Mouse (Mus musculus) lung, embryonic 16.5 days (tissue): ENCODE measurements around the gene Insl3. TPM values are rescaled to one million over a fixed set of nuclear protein-coding genes. Genes with fewer than 3 reads are reported as not detected.
A peak's percentile ranks its signal among the peaks of the same experiment; 100 is the strongest.
"Not testable (repeated sequence)": the region's sequence is repeated elsewhere in the genome, so short reads cannot be mapped to it uniquely, and the experiment has no call there.

Source experiments
- ATAC-seq: fragments of 200-750 bp; cut with Nextera tagmentation; 2 replicates; pipeline ENCODE4 v1.8.0; 2017; ENCODE audit warnings: low read depth, mild to moderate bottlenecking, moderate library complexity
- H3K27ac ChIP-seq: fragments of 300-500 bp; sonication (generic); 2 replicates; pipeline ENCODE4 v1.5.1; 2014; ENCODE audit warnings: mild to moderate bottlenecking, control low read depth, low read length
- H3K27me3 ChIP-seq: fragments of 300-500 bp; sonication (generic); 2 replicates; pipeline ENCODE4 v1.6.1; 2014; ENCODE audit warnings: low read depth, low read length, mixed read lengths; ENCODE audit not compliant: control insufficient read depth, insufficient read depth
- H3K36me3 ChIP-seq: fragments of 300-500 bp; sonication (generic); 2 replicates; pipeline ENCODE4 v1.6.1; 2014; ENCODE audit warnings: low read length; ENCODE audit not compliant: control insufficient read depth, insufficient read depth
- H3K4me1 ChIP-seq: fragments of 300-500 bp; sonication (generic); replicated peaks from 2 replicates; pipeline ENCODE4 v1.6.1; 2014; ENCODE audit warnings: low read length, mixed read lengths; ENCODE audit not compliant: control insufficient read depth, insufficient read depth
- H3K4me2 ChIP-seq: fragments of 300-500 bp; sonication (generic); 2 replicates; pipeline ENCODE4 v1.6.1; 2014; ENCODE audit warnings: low read depth, low read length, control low read depth
- H3K4me3 ChIP-seq: fragments of 300-500 bp; sonication (generic); 2 replicates; pipeline ENCODE4 v1.5.1; 2014; ENCODE audit warnings: mild to moderate bottlenecking, low read length, control low read depth
- H3K9ac ChIP-seq: fragments of 300-500 bp; sonication (generic); 2 replicates; pipeline ENCODE4 v1.6.1; 2014; ENCODE audit warnings: low read length, control low read depth
- H3K9me3 ChIP-seq: fragments of 300-500 bp; sonication (generic); 2 replicates; pipeline ENCODE4 v1.6.1; 2016; ENCODE audit warnings: low read length; ENCODE audit not compliant: control insufficient read depth
- WGBS: fragments of 180-500 bp; shearing (Covaris S2); extraction: QIAGEN DNeasy Blood & Tissue Kit; methylation state at CpG from one replicate; pipeline ENCODE4 v1.1.7; 2014; 5-methylcytosine and 5-hydroxymethylcytosine counted together
- polyA plus RNA-seq: library from polyadenylated mRNA; unstranded; fragments of >200 nt; fragmentation: Nextera tagmentation; extraction: Ambion mirVana; gene quantifications from 2 replicates; pipeline ENCODE4 v1.2.1, GENCODE M21; 2015

The Insl3 gene
- polyA plus RNA-seq, 1 experiment from 2014 or later, result 1.4 TPM

- 5% methylated on average over 14 of the region's 16 CpGs for WGBS
- H3K4me2 ChIP-seq, result peak overlapping the region; percentile 50
- H3K9me3 ChIP-seq, result no peaks in the 10 kb centered on the region
- H3K27ac ChIP-seq, result no peak overlapping the region
- no peak for ATAC-seq
- no peaks in the 10 kb centered on the region for H3K36me3 ChIP-seq
- no peak overlapping the region for H3K9ac ChIP-seq
- H3K4me1 ChIP-seq, result no peaks in the 10 kb centered on the region
- H3K4me3 ChIP-seq, result peak overlapping the region; percentile 22
- peaks cover 8% of the 10 kb centered on the region for H3K27me3 ChIP-seq
These were observed 40.0 kb downstream of the Insl3 start for GRCm38 (mm10) chr8:71728826-71729620.

- no peaks in the 10 kb centered on the region; the same call in 1 of the 2 replicates for H3K27me3 ChIP-seq
- 0 out of 2 replicates have a peak, but pooled peaks have one; percentile 32 for ATAC-seq
- no peak overlapping the region for H3K27ac ChIP-seq
- no peaks in the 10 kb centered on the region for H3K4me1 ChIP-seq
- H3K9ac ChIP-seq, result no peak overlapping the region
- H3K36me3 ChIP-seq, result no peaks in the 10 kb centered on the region
- WGBS, result 60% methylated on average over 3 of the region's 3 CpGs
- H3K9me3 ChIP-seq, result no peaks in the 10 kb centered on the region
- H3K4me3 ChIP-seq, result no peak overlapping the region
- no peak overlapping the region for H3K4me2 ChIP-seq
These were observed 42.7 kb downstream of the Insl3 start for GRCm38 (mm10) chr8:71731652-71732230.

- H3K4me3 ChIP-seq, ATAC-seq, H3K4me2 ChIP-seq, H3K9ac ChIP-seq, H3K4me1 ChIP-seq, H3K9me3 ChIP-seq, H3K27me3 ChIP-seq, H3K36me3 ChIP-seq, H3K27ac ChIP-seq: not testable (repeated sequence)
These were observed 49.3 kb downstream of the Insl3 start for GRCm38 (mm10) chr8:71738316-71738715.

Other genes with a start within 250 kb of the Insl3 start
- 36.7 and 37.8 TPM in 2 replicates for gene Abhd8, start 225.6 kb upstream of the Insl3 start, polyA plus RNA-seq
- 136 and 151 TPM in 2 replicates for gene Mrpl34, start 224.3 kb upstream of the Insl3 start, polyA plus RNA-seq
- gene Dda1, start 220.0 kb upstream of the Insl3 start, polyA plus RNA-seq, result 91.9 and 96.3 TPM in 2 replicates
- gene Ano8, start 203.3 kb upstream of the Insl3 start, polyA plus RNA-seq, result 0.79 and 1.0 TPM in 2 replicates
- gene Gtpbp3, start 201.1 kb upstream of the Insl3 start, polyA plus RNA-seq, result 16.1 and 17.4 TPM in 2 replicates
- gene Plvap, start 177.5 kb upstream of the Insl3 start, polyA plus RNA-seq, result 130 and 145 TPM in 2 replicates
- 0.23 and 0.58 TPM in 2 replicates for gene Ccdc194, start 163.5 kb upstream of the Insl3 start, polyA plus RNA-seq
- 50.4 and 51.1 TPM in 2 replicates for gene Bst2, start 151.8 kb upstream of the Insl3 start, polyA plus RNA-seq
- 96.3 and 99.5 TPM in 2 replicates for gene Mvb12a, start 146.3 kb upstream of the Insl3 start, polyA plus RNA-seq
- 4.4 and 4.5 TPM in 2 replicates for gene Tmem221, start 130.3 kb upstream of the Insl3 start, polyA plus RNA-seq
- 0.10 TPM in 1 of 2 replicates, not detected in the other for gene Nxnl1, start 122.6 kb upstream of the Insl3 start, polyA plus RNA-seq
- gene Slc27a1, start 120.3 kb upstream of the Insl3 start, polyA plus RNA-seq, result 38.4 and 39.5 TPM in 2 replicates
- gene Pgls, start 97.0 kb upstream of the Insl3 start, polyA plus RNA-seq, result 202 and 218 TPM in 2 replicates
- 2.7 and 3.7 TPM in 2 replicates for gene Fam129c, start 91.6 kb upstream of the Insl3 start, polyA plus RNA-seq
- 70.3 and 72.9 TPM in 2 replicates for gene Colgalt1, start 78.2 kb upstream of the Insl3 start, polyA plus RNA-seq
- gene Unc13a, start 17.5 kb upstream of the Insl3 start, polyA plus RNA-seq, result 0.67 and 0.68 TPM in 2 replicates
- gene Jak3, start 12.9 kb upstream of the Insl3 start, polyA plus RNA-seq, result 8.9 and 9.1 TPM in 2 replicates
- 4.4 and 4.6 TPM in 2 replicates for gene B3gnt3, start 12.6 kb downstream of the Insl3 start, polyA plus RNA-seq
- 6.5 and 8.0 TPM in 2 replicates for gene Fcho1, start 36.5 kb downstream of the Insl3 start, polyA plus RNA-seq
- gene Zfp709, start 192.8 kb downstream of the Insl3 start, polyA plus RNA-seq, result 6.2 and 7.2 TPM in 2 replicates
- gene Zfp882, start 219.4 kb downstream of the Insl3 start, polyA plus RNA-seq, result 5.4 and 6.0 TPM in 2 replicates
- 22.0 and 24.6 TPM in 2 replicates for gene Zfp617, start 219.4 kb downstream of the Insl3 start, polyA plus RNA-seq